ENCODE assay signal across 14 mouse cellular contexts in the genomic region with DNA sequence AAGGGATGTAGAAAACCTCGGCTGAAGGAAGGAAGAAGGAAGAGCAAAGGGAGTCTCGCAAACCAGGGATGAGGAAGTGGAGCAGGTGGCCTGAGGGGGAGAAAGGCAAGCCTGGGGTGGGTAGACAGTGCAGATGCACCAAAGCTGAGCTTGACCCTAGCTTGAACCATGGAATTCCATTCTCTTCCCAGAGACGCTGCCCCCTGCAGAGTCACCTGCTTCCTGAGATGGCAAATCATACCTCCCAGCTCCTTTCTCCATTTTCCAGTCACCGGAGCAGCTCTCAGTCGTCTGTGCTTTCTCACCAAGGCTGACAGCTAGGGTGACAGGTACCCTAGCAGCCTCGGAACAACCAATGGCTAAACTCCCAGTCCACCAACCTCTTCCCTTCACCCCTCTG.
"Had no signal": no experiment of that assay in that cellular context is flagged by ENCODE, and none has a peak within 500 bp of the region (broad histone marks: within the 10 kb centered on the region; RNA-seq: fewer than 3 reads in every experiment).

No protein-coding gene starts in this region.

- H3K9ac ChIP-seq: limb, embryonic 15.5 days; liver, embryonic 12.5 days; lung, embryonic 14.5 days had no signal

- H3K4me2 ChIP-seq: limb, embryonic 15.5 days; liver, embryonic 12.5 days had no signal

- H3K9me3 ChIP-seq: limb, embryonic 15.5 days; liver, embryonic 12.5 days had no signal

- DNase-seq: kidney, adult 18-20 months; kidney, postnatal 25 days; layer of hippocampus, postnatal 36 days; lung, embryonic 14.5 days; lung, postnatal 10 days; lung, postnatal 4 days; right cerebral cortex, postnatal 4 days; spleen, adult 18-20 months; thymus, adult 18-20 months; thymus, postnatal 14 days had no signal

- H3K4me3 ChIP-seq: limb, embryonic 15.5 days; liver, embryonic 12.5 days; myocyte had no signal

- H3K36me3 ChIP-seq: limb, embryonic 15.5 days; liver, embryonic 12.5 days had no signal

- H3K27me3 ChIP-seq: liver, embryonic 12.5 days had no signal

- H3K27ac ChIP-seq: limb, embryonic 15.5 days; liver, embryonic 12.5 days had no signal

- ATAC-seq: inflammation-experienced regulatory T-cells, adult 6 months; liver, embryonic 12.5 days had no signal

- H3K4me1 ChIP-seq: liver, embryonic 12.5 days had no signal
